Mouse (Mus musculus): Measurements from ENCODE around the gene Pdia3.
A peak's percentile ranks its signal among the peaks of the same experiment; 100 is the strongest.
"Not testable (repeated sequence)": the region's sequence is repeated elsewhere in the genome, so short reads cannot be mapped to it uniquely, and the experiment has no call there.

Pdia3 gene

GRCm38 (mm10) chr2:121442259-121443067, 28.9 kb downstream of the Pdia3 start:
- DNase-seq (ENCODE audit: low read depth, low spot score), result peak; percentile 43

DNA sequence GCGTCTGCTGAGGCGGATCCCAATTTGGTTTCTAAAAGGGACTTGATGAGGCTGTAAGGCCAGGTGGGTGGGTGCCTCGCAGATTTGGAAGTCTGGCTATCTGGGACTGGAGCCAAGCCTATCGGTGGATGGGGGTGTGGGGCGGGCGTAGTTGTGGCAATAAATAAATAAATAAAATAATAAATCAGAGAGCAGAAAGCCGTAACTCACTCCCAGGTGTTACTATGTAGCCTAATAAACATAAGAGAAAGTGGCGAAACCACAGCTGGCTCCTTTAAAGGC, 29.4 kb downstream of the Pdia3 start:
- DNase-seq (ENCODE audit: low read depth, low spot score), result peak; percentile 28

DNA sequence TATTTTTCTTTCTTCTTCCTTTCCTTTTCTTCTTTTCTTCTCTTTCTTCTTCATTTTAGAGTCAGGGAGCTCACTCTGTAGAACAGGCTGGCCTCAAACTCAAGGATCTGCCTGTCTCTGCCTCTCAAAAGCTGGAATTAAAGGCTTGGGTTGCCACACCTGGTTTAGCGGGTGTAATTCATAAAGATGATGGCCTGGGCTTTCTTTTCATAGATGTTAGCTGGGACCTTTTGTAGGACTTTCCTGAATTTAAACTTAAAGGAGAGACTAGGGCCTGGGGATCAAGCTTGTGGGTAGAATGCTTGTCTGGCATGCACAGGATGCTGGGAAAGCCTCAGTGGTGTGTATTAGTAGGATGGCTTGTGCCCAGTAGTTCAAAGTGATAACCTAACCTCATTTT, 30.6 kb downstream of the Pdia3 start, which contains the start of gene Ell3:
Gene Ell3, minus strand, starts transcription at position 101 of the 400 bp plus-strand sequence.
- no peak for DNase-seq (ENCODE audit: low read depth, low spot score)

DNA sequence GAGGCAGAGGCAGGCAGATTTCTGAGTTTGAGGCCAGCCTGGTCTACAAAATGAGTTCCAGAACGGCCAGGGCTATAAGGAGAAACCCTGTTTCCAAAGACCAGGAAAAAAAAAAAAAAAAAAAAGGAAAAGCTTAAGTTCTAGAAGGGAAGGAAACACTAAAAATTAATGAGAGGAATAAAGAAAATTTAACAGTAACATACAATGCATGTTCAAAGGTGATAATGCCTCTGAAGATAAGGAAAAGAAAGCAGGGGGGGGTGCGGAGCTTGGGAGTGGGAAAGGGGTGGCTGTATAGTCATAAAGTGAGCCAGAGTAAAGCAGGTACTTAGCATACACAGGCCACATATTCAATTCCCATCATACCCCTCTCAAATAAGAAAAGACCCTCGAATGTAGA, 31.5 kb downstream of the Pdia3 start:
- no peak for DNase-seq (ENCODE audit: low read depth, low spot score)

DNA sequence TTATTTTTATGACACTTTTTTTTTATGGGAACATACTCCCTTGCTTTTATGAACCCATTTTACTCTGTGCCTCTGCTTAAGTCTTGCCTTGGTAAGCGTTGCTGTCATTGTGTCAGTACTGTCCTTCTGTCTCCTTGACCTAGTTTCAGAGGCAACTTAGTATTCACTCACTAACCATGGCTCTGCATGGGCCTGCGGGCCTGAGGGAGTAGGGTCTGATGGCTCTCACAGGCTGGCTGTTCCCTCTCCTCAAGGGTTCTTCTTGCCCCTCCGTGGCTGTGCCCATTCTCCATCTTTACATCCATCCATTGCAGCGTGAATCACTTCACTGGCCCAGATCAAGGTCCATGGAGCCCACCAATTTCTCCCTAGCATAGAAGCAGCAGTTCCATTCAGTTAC, 32.9 kb downstream of the Pdia3 start:
- DNase-seq (ENCODE audit: low read depth, low spot score), result no peak

DNA sequence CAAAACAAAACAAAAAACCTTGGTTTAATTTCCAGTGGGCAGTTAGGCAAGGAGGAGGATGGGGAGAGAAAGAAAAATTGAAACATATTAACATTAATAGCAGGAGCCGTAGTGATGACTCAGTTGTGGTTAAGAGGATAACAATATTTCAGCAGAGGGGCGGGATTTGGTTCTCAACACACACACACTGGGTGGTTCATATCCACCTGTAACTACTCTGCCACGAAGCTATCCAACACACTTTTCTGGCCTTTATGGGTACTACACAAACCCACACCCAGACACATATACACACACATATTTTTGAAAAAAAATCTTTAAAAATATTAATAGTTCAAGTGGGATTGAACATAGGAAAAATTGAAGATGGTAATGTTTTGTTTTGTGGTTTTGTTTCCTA, 33.4 kb downstream of the Pdia3 start:
- DNase-seq (ENCODE audit: low read depth, low spot score), result no peak

- DNase-seq (ENCODE audit: low read depth, low spot score), result peak; percentile 41
Measured at GRCm38 (mm10) chr2:121448136-121448535, 34.6 kb downstream of the Pdia3 start.

- peak; percentile 99 for DNase-seq (ENCODE audit: low read depth, low spot score)
Measured at GRCm38 (mm10) chr2:121448739-121449535, 35.4 kb downstream of the Pdia3 start, which contains the start of gene Serf2. TSS of gene Serf2 (plus strand) at chr2:121449195.

- peak; percentile 19 for DNase-seq (ENCODE audit: low read depth, low spot score)
Measured at GRCm38 (mm10) chr2:121449545-121450011, 36.0 kb downstream of the Pdia3 start.

DNA sequence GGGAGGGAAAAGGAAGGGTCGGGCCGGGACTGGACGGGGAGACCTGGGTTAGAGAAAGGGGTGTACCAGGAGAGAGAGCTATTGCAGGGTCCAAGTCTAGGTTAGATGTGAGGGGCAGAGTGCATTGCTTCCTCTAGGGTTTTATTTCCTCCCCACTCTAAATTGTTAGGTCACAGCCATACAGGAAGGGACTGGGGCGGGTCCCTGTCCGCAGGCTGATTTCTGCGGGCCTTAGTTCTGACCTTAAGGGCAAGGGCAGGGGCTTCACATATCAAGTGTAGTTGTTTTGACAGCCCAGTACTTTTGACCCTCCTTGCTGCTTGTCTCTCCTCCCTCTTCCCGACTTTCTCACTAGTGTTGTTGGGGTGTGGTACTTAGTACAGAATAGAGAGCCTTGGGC, 36.5 kb downstream of the Pdia3 start:
- no peak for DNase-seq (ENCODE audit: low read depth, low spot score)

DNA sequence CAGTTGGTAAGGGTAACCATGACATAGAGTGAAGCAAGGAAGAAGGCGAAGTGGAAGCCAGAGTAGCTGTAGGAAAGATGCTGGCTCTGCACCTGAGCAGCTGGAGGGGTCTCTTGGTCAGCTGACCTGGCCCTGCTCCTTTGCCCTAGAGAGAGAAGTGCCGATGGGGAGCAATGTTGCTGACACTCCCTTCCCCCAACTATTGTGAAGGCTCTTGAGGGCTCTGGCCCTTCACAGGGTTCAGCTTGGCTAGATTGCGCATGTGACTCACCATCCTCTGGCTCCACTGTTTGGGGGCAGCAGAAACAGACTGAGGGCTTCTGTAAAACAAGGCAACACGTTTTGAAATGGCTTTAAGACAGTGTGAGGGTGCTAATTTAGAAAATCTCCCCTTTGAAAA, 38.8 kb downstream of the Pdia3 start:
- DNase-seq (ENCODE audit: low read depth, low spot score), result no peak

DNA sequence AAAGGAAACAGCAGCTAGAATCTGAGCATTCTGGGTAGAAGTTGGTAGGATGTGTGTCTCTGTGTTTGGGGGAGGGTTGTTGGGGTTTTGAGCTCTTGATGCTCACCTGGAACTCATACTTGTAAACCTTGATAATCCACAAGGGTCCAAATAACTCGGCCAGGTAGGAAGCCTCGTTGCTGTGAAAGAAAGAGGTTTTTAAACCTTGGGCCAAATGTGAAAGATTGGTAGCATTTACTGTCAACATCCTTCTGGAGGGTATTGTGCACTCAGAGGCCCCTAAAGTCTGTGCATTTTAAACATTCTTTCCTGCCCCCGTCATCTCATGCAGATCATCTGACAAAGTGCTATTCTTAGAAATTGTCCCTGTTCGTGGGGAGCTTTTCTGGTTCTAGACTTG, 39.4 kb downstream of the Pdia3 start, which contains the start of gene Hypk:
Gene Hypk, plus strand, starts transcription at position 301 of the 400 bp plus-strand sequence.
- peak; percentile 20 for DNase-seq (ENCODE audit: low read depth, low spot score)

- no peak for DNase-seq (ENCODE audit: low read depth, low spot score)
Measured at GRCm38 (mm10) chr2:121453917-121454316, 40.3 kb downstream of the Pdia3 start.

GRCm38 (mm10) chr2:121455534-121455933, 42.0 kb downstream of the Pdia3 start:
- DNase-seq (ENCODE audit: low read depth, low spot score), result no peak

DNA sequence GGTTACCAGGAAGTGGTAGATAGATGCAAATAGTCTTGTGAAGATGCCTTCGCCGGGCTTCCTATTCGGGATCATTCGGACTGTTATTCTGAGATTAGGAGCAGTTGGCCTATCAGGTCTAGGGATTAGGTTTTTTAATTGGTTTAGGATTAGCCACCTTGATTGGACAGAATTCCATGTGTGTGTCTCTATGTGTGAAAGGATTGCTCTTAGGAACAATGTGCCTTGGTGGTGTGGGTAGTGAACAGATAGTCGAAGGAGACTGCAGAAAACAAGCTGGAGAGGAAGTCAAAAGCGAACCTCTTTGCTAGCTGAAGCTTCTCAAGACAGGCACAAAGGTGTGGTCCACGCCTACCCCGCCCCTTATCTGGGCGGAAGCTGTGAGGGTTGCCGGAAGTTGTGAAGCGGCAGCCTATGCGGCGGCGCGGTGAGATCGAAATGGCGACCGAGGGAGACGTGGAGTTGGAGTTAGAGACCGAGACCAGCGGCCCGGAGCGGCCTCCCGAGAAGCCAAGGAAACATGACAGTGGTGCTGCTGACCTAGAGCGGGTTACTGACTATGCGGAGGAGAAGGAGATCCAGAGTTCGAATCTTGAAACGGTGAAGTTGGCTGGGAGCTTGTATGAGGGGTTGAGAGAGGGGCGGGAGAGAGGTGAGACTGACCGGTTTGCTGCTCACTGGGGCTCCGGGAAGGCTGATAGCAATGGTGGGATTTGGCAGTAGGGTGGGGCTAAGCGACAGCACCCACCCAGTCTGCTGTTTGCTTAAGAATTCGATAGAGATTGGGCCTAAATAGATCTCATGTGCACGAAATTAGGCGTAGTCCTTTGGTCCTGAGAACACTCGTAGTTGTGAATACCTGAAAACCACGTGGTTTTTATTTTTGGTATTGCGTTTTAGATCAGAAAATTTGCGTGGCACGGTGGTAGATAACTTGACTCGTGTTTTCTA, 43.4 kb downstream of the Pdia3 start, which contains the start of gene Serinc4:
Gene Serinc4, minus strand, starts transcription at position 90 of the 951 bp plus-strand sequence.
- peak; percentile 93 for DNase-seq (ENCODE audit: low read depth, low spot score)

- no peak for DNase-seq (ENCODE audit: low read depth, low spot score)
Measured at GRCm38 (mm10) chr2:121460071-121460470, 46.5 kb downstream of the Pdia3 start.

- not testable (repeated sequence) for DNase-seq (ENCODE audit: low read depth, low spot score)
Measured at GRCm38 (mm10) chr2:121468982-121469381, 55.4 kb downstream of the Pdia3 start.

DNA sequence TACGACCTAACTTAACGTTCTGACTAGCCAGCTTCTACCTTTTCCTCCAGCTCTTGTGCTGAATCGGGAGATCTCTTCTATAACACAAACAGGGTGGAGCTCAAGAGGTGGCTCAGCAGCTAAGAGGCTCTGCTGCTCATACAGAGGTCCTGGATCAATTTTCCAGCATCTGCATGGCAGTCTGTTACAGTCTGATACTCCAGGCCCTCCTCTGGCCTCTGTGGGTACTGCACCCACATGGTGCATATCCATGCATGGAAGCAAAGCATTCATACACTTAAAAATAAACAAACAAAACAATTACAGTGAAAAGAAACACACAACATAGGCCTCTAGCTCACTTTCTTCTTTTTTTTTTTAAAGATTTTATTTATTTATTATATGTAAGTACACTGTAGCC, 59.2 kb downstream of the Pdia3 start:
- DNase-seq (ENCODE audit: low read depth, low spot score), result not testable (repeated sequence)

GRCm38 (mm10) chr2:121473301-121474179, 60.0 kb downstream of the Pdia3 start, which contains the start of gene Mfap1b:
TSS of gene Mfap1b (minus strand) at chr2:121474067.
- DNase-seq (ENCODE audit: low read depth, low spot score), result peak; percentile 97

GRCm38 (mm10) chr2:121474180-121474535, 60.6 kb downstream of the Pdia3 start:
- no peak for DNase-seq (ENCODE audit: low read depth, low spot score)
